Mouse (Mus musculus): ENCODE measurements at regions not wholly inside any gene's neighbourhood (a gene's known extent, or its start where the extent isn't known, plus 50 kb on each side); places are given as distances from the start of the nearest gene placed in this dataset.
A peak's percentile ranks its signal among the peaks of the same experiment; 100 is the strongest.

- Histone ChIP-seq H3K4me2 (no peak overlapping the region), H3K27me3 (replicated peaks) (no peaks in the 10 kb centered on the region), H3K36me3 (no peaks in the 10 kb centered on the region), H3K4me3 (replicated peaks) (no peak overlapping the region), H3K9ac (replicated peaks) (no peak overlapping the region), H3K4me1 (no peaks in the 10 kb centered on the region), H3K27ac (replicated peaks) (no peak overlapping the region), H3K9me3 (replicated peaks) (0 out of 2 replicates have a peak, but pooled peaks cover 6% of the 10 kb centered on the region)
- ATAC-seq (ENCODE audit: low FRiP score): no peak
These were observed 265.8 kb upstream of the Cntnap2 start for GRCm38 (mm10) chr6:44793348-44793747.

- no peaks in the 10 kb centered on the region for H3K36me3 ChIP-seq
- H3K4me3 ChIP-seq (replicated peaks): no peak overlapping the region
- ATAC-seq (ENCODE audit: low FRiP score): no peak
- H3K9me3 ChIP-seq (replicated peaks): no peaks in the 10 kb centered on the region
- no peak overlapping the region for H3K27ac ChIP-seq (replicated peaks)
- H3K4me1 ChIP-seq: no peaks in the 10 kb centered on the region
- no peaks in the 10 kb centered on the region for H3K27me3 ChIP-seq (replicated peaks)
- H3K4me2 ChIP-seq: no peak overlapping the region
- H3K9ac ChIP-seq (replicated peaks): no peak overlapping the region
These were observed 243.8 kb upstream of the Cntnap2 start for GRCm38 (mm10) chr6:44815362-44815761.

- H3K4me2 ChIP-seq: no peak overlapping the region
- 92% methylated on average over 2 of the region's 2 CpGs for WGBS
- ATAC-seq (ENCODE audit: low FRiP score): no peak
These were observed 215.0 kb upstream of the Cntnap2 start for GRCm38 (mm10) chr6:44844177-44844576.

GRCm38 (mm10) chr6:44849477-44849876 lies 209.7 kb upstream of the Cntnap2 start:
- 88% methylated on average over 1 of the region's 1 CpGs for WGBS
- H3K27ac ChIP-seq (replicated peaks): no peak overlapping the region
- ATAC-seq (ENCODE audit: low FRiP score): no peak

More at GRCm38 (mm10) chr6:44844177-44844576, 215.0 kb upstream of the Cntnap2 start:
- Histone ChIP-seq H3K4me3 (replicated peaks) (no peak overlapping the region), H3K9me3 (replicated peaks) (no peaks in the 10 kb centered on the region), H3K4me1 (no peaks in the 10 kb centered on the region), H3K27me3 (replicated peaks) (no peaks in the 10 kb centered on the region), H3K36me3 (no peaks in the 10 kb centered on the region), H3K27ac (replicated peaks) (no peak overlapping the region), H3K9ac (replicated peaks) (no peak overlapping the region)

GRCm38 (mm10) chr6:44850829-44851228 lies 208.3 kb upstream of the Cntnap2 start:
- H3K9ac ChIP-seq (replicated peaks): no peak overlapping the region
- no peaks in the 10 kb centered on the region for H3K9me3 ChIP-seq (replicated peaks)
- no peak for ATAC-seq (ENCODE audit: low FRiP score)
- no peaks in the 10 kb centered on the region for H3K27me3 ChIP-seq (replicated peaks)
- H3K36me3 ChIP-seq: no peaks in the 10 kb centered on the region
- H3K4me2 ChIP-seq: no peak overlapping the region
- H3K4me3 ChIP-seq (replicated peaks): no peak overlapping the region
- no peaks in the 10 kb centered on the region for H3K4me1 ChIP-seq
- H3K27ac ChIP-seq (replicated peaks): no peak overlapping the region
- WGBS: 86% methylated on average over 4 of the region's 4 CpGs

More at GRCm38 (mm10) chr6:44849477-44849876, 209.7 kb upstream of the Cntnap2 start:
- Histone ChIP-seq H3K36me3 (no peaks in the 10 kb centered on the region), H3K9me3 (replicated peaks) (no peaks in the 10 kb centered on the region), H3K9ac (replicated peaks) (no peak overlapping the region), H3K4me2 (no peak overlapping the region), H3K4me3 (replicated peaks) (no peak overlapping the region), H3K27me3 (replicated peaks) (no peaks in the 10 kb centered on the region), H3K4me1 (no peaks in the 10 kb centered on the region)

GRCm38 (mm10) chr6:44900249-44900648 lies 158.9 kb upstream of the Cntnap2 start:
- ATAC-seq (ENCODE audit: low FRiP score): peak; percentile 53; the same call in 1 of the 2 replicates
- H3K9me3 ChIP-seq (replicated peaks): no peaks in the 10 kb centered on the region

More at GRCm38 (mm10) chr6:44900249-44900648, 158.9 kb upstream of the Cntnap2 start:
- Histone ChIP-seq H3K4me3 (replicated peaks) (no peak overlapping the region), H3K36me3 (no peaks in the 10 kb centered on the region), H3K4me1 (no peaks in the 10 kb centered on the region), H3K9ac (replicated peaks) (no peak overlapping the region), H3K27me3 (replicated peaks) (no peaks in the 10 kb centered on the region), H3K4me2 (no peak overlapping the region), H3K27ac (replicated peaks) (no peak overlapping the region)
- WGBS: 51% methylated on average over 2 of the region's 2 CpGs

Measured in neural tube, embryonic 15.5 days (tissue).